Mouse (Mus musculus) testis, adult 10 weeks (tissue): ENCODE measurements around the gene Gm16442. TPM values are rescaled to one million over a fixed set of nuclear protein-coding genes. Genes with fewer than 3 reads are reported as not detected.

Source experiments
- polyA plus RNA-seq: library from polyadenylated mRNA; stranded (reverse); fragments of 350-450 nt; fragmentation: Illumina TruSeq; extraction: RNeasy Lipid Tissue Mini Kit (QIAGEN cat#74804); gene quantifications from one replicate; pipeline ENCODE4 v1.2.3, GENCODE M21; 2014; ENCODE audit warnings: low read depth, low replicate concordance

Gene Gm16442
- not detected for polyA plus RNA-seq

GRCm38 (mm10) chr7:20122479-20122878, at the start of gene Gm16442:
Gene Gm16442, minus strand, starts transcription at chr7:20122579.

GRCm38 (mm10) chr7:20168277-20168676, 45.9 kb upstream of the Gm16442 start, which contains the start of gene Vmn1r94:
Gene Vmn1r94, minus strand, starts transcription at chr7:20168377.

GRCm38 (mm10) chr7:20138988-20139387, 16.6 kb upstream of the Gm16442 start, which contains the start of gene Vmn1r93:
Gene Vmn1r93, minus strand, starts transcription at chr7:20139088.

GRCm38 (mm10) chr7:20099380-20099779, 23.0 kb downstream of the Gm16442 start, which contains the start of gene Vmn1r91:
Gene Vmn1r91, plus strand, starts transcription at chr7:20099680.

Other genes with a start within 250 kb of the Gm16442 start
- gene Ceacam19, start 234.6 kb downstream of the Gm16442 start, polyA plus RNA-seq, result not detected
- 7.9 TPM for gene Pvr, start 201.4 kb downstream of the Gm16442 start, polyA plus RNA-seq
- not detected for gene Igsf23, start 171.8 kb downstream of the Gm16442 start, polyA plus RNA-seq
- 1.4 TPM for gene Ceacam20, start 157.2 kb downstream of the Gm16442 start, polyA plus RNA-seq
- gene Nlrp9b, start 131.1 kb downstream of the Gm16442 start, polyA plus RNA-seq, result 1.6 TPM
- gene Vmn1r91, start 22.9 kb downstream of the Gm16442 start, polyA plus RNA-seq, result not detected
- gene Vmn1r93, start 16.5 kb upstream of the Gm16442 start, polyA plus RNA-seq, result not detected
- not detected for gene Vmn1r94, start 45.8 kb upstream of the Gm16442 start, polyA plus RNA-seq
- gene Vmn1r95, start 71.1 kb upstream of the Gm16442 start, polyA plus RNA-seq, result not detected
- gene Gm6164, start 83.0 kb upstream of the Gm16442 start, polyA plus RNA-seq, result not detected
- not detected for gene Gm4498, start 111.2 kb upstream of the Gm16442 start, polyA plus RNA-seq
- gene Gm5890, start 140.3 kb upstream of the Gm16442 start, polyA plus RNA-seq, result 0.27 TPM
- gene Gm4133, start 211.5 kb upstream of the Gm16442 start, polyA plus RNA-seq, result not detected